Mouse (Mus musculus): ENCODE data around the gene Ccdc63. TPM values are rescaled to one million over a fixed set of nuclear protein-coding genes. Genes with fewer than 3 reads are reported as not detected.
"Not testable (repeated sequence)": the region's sequence is repeated elsewhere in the genome, so short reads cannot be mapped to it uniquely, and the experiment has no call there.

The Ccdc63 gene
- polyA plus RNA-seq (2015; fragmentation: Nextera tagmentation; extraction: Ambion mirVana) = not detected in 2 replicates

DNA sequence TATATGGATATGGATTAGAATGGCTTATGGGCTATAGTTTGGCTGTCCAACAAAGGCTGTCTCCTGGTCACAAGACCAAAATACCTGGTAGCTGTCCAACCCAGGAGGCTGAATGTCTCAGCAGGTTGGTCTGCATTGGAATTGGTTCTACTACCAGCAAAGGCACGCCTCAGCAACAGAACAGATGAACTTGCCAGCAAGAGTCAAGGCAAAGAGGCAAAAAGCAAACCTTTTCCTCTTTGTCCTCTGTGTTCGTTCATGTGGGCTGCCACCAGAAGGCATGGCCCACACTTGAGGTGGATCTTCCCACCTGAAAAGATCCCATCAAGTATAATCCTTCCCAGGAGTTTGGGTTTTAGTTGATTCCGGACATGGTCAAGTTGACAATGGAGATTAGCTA, at the start of gene Ccdc63:
TSS of gene Ccdc63 (minus strand) at position 101 of the 400 bp plus-strand sequence.
- Histone ChIP-seq H3K4me2 (ENCODE audit: low read depth, low read length) (no peak within 1 kb of the TSS), H3K4me1 (ENCODE audit: control insufficient read depth, low read depth, low read length) (peaks cover 24% of the 10 kb centered on the region), H3K36me3 (ENCODE audit: control insufficient read depth, insufficient read depth) (no peaks in the 10 kb centered on the region), H3K27ac (ENCODE audit: low read length) (no peak within 1 kb of the TSS), H3K9ac (ENCODE audit: low read depth, low read length) (no peak within 1 kb of the TSS), H3K9me3 (replicated peaks; ENCODE audit: control insufficient read depth, low read length) (no peaks in the 10 kb centered on the region), H3K4me3 (ENCODE audit: low read depth, low read length) (no peak within 1 kb of the TSS), H3K27me3 (ENCODE audit: control insufficient read depth, insufficient read depth, low read depth, low read length) (no peaks in the 10 kb centered on the region)
- 70% methylated on average over 3 of the region's 3 CpGs for WGBS (ENCODE audit: insufficient replicate concordance)
- ATAC-seq (ENCODE audit: low read depth) = no peak

DNA sequence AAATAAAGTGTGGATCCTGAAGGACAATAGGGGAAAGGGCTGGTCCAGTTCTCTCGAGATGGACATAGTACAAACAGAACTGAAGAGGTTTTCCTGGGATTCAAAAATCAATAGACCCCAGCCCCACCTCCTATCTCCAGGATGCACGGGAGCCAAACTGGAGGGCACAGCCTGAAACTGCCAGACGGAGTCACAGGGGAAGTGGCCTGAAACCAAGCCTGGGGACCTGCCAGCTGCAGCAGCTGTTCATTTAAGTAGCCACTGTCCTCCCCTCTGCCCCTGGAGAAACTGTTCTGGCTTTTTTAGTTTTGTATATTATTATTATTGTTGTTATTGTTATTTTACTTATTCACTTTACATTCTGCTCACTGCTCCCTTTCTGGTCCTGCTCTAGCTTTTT, 48.5 kb upstream of the Ccdc63 start:
- Histone ChIP-seq H3K27ac (ENCODE audit: low read length) (no peak overlapping the region), H3K4me3 (ENCODE audit: low read depth, low read length) (no peak overlapping the region), H3K27me3 (ENCODE audit: control insufficient read depth, insufficient read depth, low read depth, low read length) (no peaks in the 10 kb centered on the region), H3K36me3 (ENCODE audit: control insufficient read depth, insufficient read depth) (no peaks in the 10 kb centered on the region), H3K4me2 (ENCODE audit: low read depth, low read length) (no peak overlapping the region), H3K4me1 (ENCODE audit: control insufficient read depth, low read depth, low read length) (peaks cover 6% of the 10 kb centered on the region), H3K9me3 (replicated peaks; ENCODE audit: control insufficient read depth, low read length) (no peaks in the 10 kb centered on the region), H3K9ac (ENCODE audit: low read depth, low read length) (no peak overlapping the region)
- 20% methylated on average over 3 of the region's 3 CpGs for WGBS (ENCODE audit: insufficient replicate concordance)
- ATAC-seq (ENCODE audit: low read depth) = no peak

DNA sequence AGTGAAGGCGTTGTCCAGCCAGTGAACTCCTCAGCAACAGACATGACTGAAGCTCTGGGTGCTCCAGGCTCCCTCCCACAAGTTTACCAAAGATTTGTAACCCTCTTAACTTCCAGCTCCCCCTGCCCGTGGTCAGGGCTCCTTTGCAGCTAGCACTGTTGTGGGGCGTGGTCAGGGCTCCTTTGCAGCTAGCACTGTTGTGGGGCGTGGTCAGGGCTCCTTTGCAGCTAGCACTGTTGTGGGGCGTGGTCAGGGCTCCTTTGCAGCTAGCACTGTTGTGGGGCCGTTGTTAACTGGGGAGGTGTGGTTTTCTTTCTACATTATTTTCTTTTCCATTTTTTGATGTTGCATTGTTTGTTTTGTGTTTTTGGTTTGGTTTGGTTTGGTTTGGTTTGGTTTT, 44.2 kb upstream of the Ccdc63 start:
- WGBS (ENCODE audit: insufficient replicate concordance) = 72% methylated on average over 6 of the region's 6 CpGs
- H3K9me3 ChIP-seq (replicated peaks; ENCODE audit: control insufficient read depth, low read length); H3K27ac ChIP-seq (ENCODE audit: low read length); H3K36me3 ChIP-seq (ENCODE audit: control insufficient read depth, insufficient read depth); H3K4me2 ChIP-seq (ENCODE audit: low read depth, low read length); H3K4me3 ChIP-seq (ENCODE audit: low read depth, low read length); H3K4me1 ChIP-seq (ENCODE audit: control insufficient read depth, low read depth, low read length); H3K9ac ChIP-seq (ENCODE audit: low read depth, low read length); H3K27me3 ChIP-seq (ENCODE audit: control insufficient read depth, insufficient read depth, low read depth, low read length); ATAC-seq (ENCODE audit: low read depth): not testable (repeated sequence)

DNA sequence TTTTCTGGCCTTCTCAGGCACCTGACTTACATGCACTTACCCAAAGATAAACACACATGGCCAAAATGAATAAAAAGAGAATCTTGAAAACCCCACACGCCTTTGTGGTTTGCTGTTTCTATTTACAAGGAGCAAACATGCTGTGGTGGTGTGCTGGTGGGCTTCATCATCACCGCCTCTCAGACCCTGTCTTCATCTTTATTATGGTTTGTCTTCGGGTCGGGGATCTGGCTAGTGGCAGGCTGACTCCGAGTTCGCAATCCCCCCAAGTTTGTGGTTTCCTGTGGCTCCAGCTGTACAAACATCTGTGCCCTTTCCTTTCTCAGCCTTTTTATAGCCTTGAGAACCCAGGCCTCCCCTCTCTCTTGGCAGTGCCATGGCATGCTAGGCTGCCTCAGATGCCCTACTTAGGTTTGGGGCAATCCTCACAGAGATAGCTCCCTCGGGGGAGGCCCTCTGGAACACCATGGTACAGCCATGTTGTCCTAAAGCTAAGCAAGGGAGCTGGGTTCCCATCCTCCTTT, 43.7 kb upstream of the Ccdc63 start:
- H3K27me3 ChIP-seq (ENCODE audit: control insufficient read depth, insufficient read depth, low read depth, low read length) = no peaks in the 10 kb centered on the region
- H3K9me3 ChIP-seq (replicated peaks; ENCODE audit: control insufficient read depth, low read length) = no peaks in the 10 kb centered on the region
- WGBS (ENCODE audit: insufficient replicate concordance) = 35% methylated on average over 7 of the region's 7 CpGs
- H3K4me2 ChIP-seq (ENCODE audit: low read depth, low read length) = no peak overlapping the region
- no peak overlapping the region for H3K27ac ChIP-seq (ENCODE audit: low read length)
- H3K9ac ChIP-seq (ENCODE audit: low read depth, low read length) = no peak overlapping the region
- ATAC-seq (ENCODE audit: low read depth) = no peak
- H3K4me3 ChIP-seq (ENCODE audit: low read depth, low read length) = no peak overlapping the region
- H3K36me3 ChIP-seq (ENCODE audit: control insufficient read depth, insufficient read depth) = no peaks in the 10 kb centered on the region
- H3K4me1 ChIP-seq (ENCODE audit: control insufficient read depth, low read depth, low read length) = no peaks in the 10 kb centered on the region

DNA sequence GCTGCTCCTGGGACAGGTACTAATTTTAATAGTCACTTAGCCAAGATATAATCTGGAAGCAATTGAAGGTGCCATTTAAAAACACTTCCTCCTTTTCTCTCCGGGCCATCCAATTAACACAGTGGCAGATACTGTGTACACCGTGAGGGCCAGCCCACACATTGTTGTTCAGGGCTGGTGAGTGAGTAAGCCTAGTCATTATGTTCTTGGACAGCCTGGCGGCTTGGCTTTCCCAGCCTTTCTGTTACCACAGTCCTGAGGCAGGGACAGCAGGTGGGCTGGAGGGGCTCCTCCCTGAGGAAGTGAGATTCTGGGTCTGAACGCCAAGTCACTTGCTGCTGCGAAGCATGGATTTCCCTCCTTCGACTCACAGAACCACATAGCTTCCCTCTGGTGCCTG, 39.0 kb upstream of the Ccdc63 start:
- H3K27ac ChIP-seq (ENCODE audit: low read length) = no peak overlapping the region
- peaks cover 9% of the 10 kb centered on the region for H3K36me3 ChIP-seq (ENCODE audit: control insufficient read depth, insufficient read depth)
- H3K9ac ChIP-seq (ENCODE audit: low read depth, low read length) = no peak overlapping the region
- H3K9me3 ChIP-seq (replicated peaks; ENCODE audit: control insufficient read depth, low read length) = no peaks in the 10 kb centered on the region
- no peaks in the 10 kb centered on the region for H3K27me3 ChIP-seq (ENCODE audit: control insufficient read depth, insufficient read depth, low read depth, low read length)
- no peak overlapping the region for H3K4me3 ChIP-seq (ENCODE audit: low read depth, low read length)
- ATAC-seq (ENCODE audit: low read depth) = no peak
- H3K4me2 ChIP-seq (ENCODE audit: low read depth, low read length) = no peak overlapping the region
- WGBS (ENCODE audit: insufficient replicate concordance) = 19% methylated on average over 6 of the region's 6 CpGs
- no peaks in the 10 kb centered on the region for H3K4me1 ChIP-seq (ENCODE audit: control insufficient read depth, low read depth, low read length)

DNA sequence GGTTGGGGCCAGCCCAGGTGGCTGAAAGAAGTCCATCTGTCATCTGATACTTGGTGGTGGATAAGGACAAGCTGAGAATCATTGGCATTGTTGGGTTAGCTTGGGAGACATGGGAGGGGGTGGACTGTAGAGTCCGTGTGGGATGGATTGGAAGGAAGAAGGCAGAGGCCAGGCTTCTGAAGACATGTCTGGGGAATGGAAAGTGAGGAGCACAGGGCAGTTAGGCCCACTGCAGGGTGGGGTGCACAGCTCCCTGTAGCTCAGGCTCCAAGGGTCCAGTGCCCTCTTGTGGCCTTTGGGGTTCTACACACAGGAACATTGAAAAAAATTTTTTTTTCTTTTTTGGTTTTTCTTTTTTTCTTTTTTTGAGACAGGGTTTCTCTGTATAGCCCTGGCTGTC, 35.8 kb upstream of the Ccdc63 start:
- Histone ChIP-seq H3K9ac (ENCODE audit: low read depth, low read length) (no peak overlapping the region), H3K4me3 (ENCODE audit: low read depth, low read length) (no peak overlapping the region), H3K4me1 (ENCODE audit: control insufficient read depth, low read depth, low read length) (no peaks in the 10 kb centered on the region), H3K9me3 (replicated peaks; ENCODE audit: control insufficient read depth, low read length) (no peaks in the 10 kb centered on the region), H3K27ac (ENCODE audit: low read length) (no peak overlapping the region), H3K27me3 (ENCODE audit: control insufficient read depth, insufficient read depth, low read depth, low read length) (no peaks in the 10 kb centered on the region), H3K4me2 (ENCODE audit: low read depth, low read length) (no peak overlapping the region), H3K36me3 (ENCODE audit: control insufficient read depth, insufficient read depth) (peaks cover 34% of the 10 kb centered on the region)
- 32% methylated on average over 1 of the region's 1 CpGs for WGBS (ENCODE audit: insufficient replicate concordance)
- ATAC-seq (ENCODE audit: low read depth) = peak; percentile 59; the same call in 1 of the 2 replicates

DNA sequence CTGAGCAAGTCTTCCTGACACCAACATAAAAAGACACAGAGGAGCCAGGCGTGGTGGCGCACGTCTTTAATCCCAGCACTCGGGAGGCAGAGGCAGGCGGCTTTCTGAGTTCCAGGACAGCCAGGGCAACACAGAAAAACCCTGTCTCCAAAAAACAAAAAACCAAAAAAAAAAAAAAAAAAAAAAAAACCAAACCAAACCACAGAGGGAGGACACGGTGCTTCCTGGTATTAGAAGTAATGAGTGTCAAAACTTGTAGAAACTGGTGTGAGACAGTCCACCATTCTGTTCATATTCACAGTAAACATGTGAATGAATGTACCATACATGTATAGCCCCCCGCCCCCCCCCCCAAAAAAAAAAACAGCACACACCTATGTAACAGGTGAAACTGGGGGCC, 35.3 kb upstream of the Ccdc63 start:
- no peak overlapping the region for H3K4me3 ChIP-seq (ENCODE audit: low read depth, low read length)
- no peaks in the 10 kb centered on the region for H3K9me3 ChIP-seq (replicated peaks; ENCODE audit: control insufficient read depth, low read length)
- H3K27ac ChIP-seq (ENCODE audit: low read length) = no peak overlapping the region
- H3K4me2 ChIP-seq (ENCODE audit: low read depth, low read length) = no peak overlapping the region
- 69% methylated on average over 7 of the region's 7 CpGs for WGBS (ENCODE audit: insufficient replicate concordance)
- no peaks in the 10 kb centered on the region for H3K4me1 ChIP-seq (ENCODE audit: control insufficient read depth, low read depth, low read length)
- no peaks in the 10 kb centered on the region for H3K27me3 ChIP-seq (ENCODE audit: control insufficient read depth, insufficient read depth, low read depth, low read length)
- ATAC-seq (ENCODE audit: low read depth) = no peak
- H3K9ac ChIP-seq (ENCODE audit: low read depth, low read length) = no peak overlapping the region
- peaks cover 39% of the 10 kb centered on the region for H3K36me3 ChIP-seq (ENCODE audit: control insufficient read depth, insufficient read depth)

DNA sequence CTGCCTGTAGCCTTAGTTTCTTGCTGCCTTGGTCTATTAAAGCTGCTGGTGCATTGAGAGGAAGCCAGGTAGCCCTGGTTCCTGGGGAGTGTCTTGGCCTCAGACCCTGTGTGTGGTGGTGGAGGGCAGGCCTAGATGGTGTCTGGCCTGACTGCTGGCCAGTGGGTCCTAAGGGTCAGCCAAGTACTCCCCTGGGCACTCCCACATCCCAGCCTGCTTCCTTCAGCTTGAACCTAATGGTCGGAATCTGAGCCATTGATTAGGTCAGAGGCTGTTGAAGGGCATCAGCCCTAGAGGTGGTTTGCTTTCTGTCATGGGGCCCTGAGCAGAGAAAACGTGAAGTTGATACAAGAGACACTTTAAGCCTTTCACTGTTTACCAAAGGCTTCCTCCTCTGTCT, 34.8 kb upstream of the Ccdc63 start:
- Histone ChIP-seq H3K4me1 (ENCODE audit: control insufficient read depth, low read depth, low read length) (no peaks in the 10 kb centered on the region), H3K4me3 (ENCODE audit: low read depth, low read length) (no peak overlapping the region), H3K27me3 (ENCODE audit: control insufficient read depth, insufficient read depth, low read depth, low read length) (no peaks in the 10 kb centered on the region), H3K9me3 (replicated peaks; ENCODE audit: control insufficient read depth, low read length) (no peaks in the 10 kb centered on the region), H3K9ac (ENCODE audit: low read depth, low read length) (no peak overlapping the region), H3K36me3 (ENCODE audit: control insufficient read depth, insufficient read depth) (peaks cover 44% of the 10 kb centered on the region), H3K27ac (ENCODE audit: low read length) (no peak overlapping the region), H3K4me2 (ENCODE audit: low read depth, low read length) (no peak overlapping the region)
- no peak for ATAC-seq (ENCODE audit: low read depth)
- WGBS (ENCODE audit: insufficient replicate concordance) = 71% methylated on average over 2 of the region's 2 CpGs

DNA sequence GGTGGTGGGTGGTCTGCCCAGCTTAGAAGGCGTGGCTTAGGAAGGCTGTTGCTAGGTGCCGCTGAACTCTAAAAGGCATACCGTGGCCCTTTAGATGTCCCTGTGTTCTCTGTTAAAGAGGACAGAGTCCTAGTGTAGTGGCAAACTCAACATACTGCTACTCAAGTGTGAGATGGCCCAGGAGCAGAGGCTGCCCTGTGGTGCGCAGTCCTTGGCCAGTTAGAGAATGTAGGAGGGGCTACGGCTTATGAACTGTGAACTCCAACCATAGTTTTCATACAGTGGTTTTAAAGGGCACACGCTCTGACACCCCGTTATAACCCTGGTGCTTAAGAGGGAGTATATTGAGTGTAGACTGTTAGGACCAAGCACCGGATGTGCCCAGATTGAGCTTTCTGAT, 30.4 kb upstream of the Ccdc63 start:
- no peak overlapping the region for H3K27ac ChIP-seq (ENCODE audit: low read length)

More for the DNA sequence above, 30.4 kb upstream of the Ccdc63 start:
- Histone ChIP-seq H3K9ac (ENCODE audit: low read depth, low read length) (no peak overlapping the region), H3K9me3 (replicated peaks; ENCODE audit: control insufficient read depth, low read length) (no peaks in the 10 kb centered on the region), H3K36me3 (ENCODE audit: control insufficient read depth, insufficient read depth) (peaks cover 68% of the 10 kb centered on the region), H3K27me3 (ENCODE audit: control insufficient read depth, insufficient read depth, low read depth, low read length) (no peaks in the 10 kb centered on the region), H3K4me1 (ENCODE audit: control insufficient read depth, low read depth, low read length) (no peaks in the 10 kb centered on the region; the same call in 1 of the 2 replicates), H3K4me3 (ENCODE audit: low read depth, low read length) (no peak overlapping the region), H3K4me2 (ENCODE audit: low read depth, low read length) (no peak overlapping the region)
- no peak for ATAC-seq (ENCODE audit: low read depth)
- 90% methylated on average over 8 of the region's 8 CpGs for WGBS (ENCODE audit: insufficient replicate concordance)

Measured in liver, embryonic 16.5 days (tissue).